Mouse (Mus musculus) forebrain, postnatal 0 days (tissue): ENCODE data around the gene Cchcr1. TPM values are rescaled to one million over a fixed set of nuclear protein-coding genes. Genes with fewer than 3 reads are reported as not detected.
A peak's percentile ranks its signal among the peaks of the same experiment; 100 is the strongest.

Experiments used
- ATAC-seq: fragments of 200-750 bp; cut with Nextera tagmentation; 2 replicates; pipeline ENCODE4 v1.8.0; 2017; ENCODE audit warnings: mild to moderate bottlenecking, moderate library complexity
- DNase-seq: peaks from one replicate; pipeline ENCODE4 v3.0.0-alpha.2; 2015
- H3K27ac ChIP-seq: fragments of 300-500 bp; sonication (generic); 2 replicates; pipeline ENCODE4 v1.5.1; 2014; ENCODE audit warnings: low read depth, mild to moderate bottlenecking, antibody characterized with exemption, low read length, moderate library complexity, mixed read lengths
- H3K27me3 ChIP-seq: fragments of 300-500 bp; sonication (generic); 2 replicates; pipeline ENCODE4 v1.6.1; 2014; ENCODE audit warnings: mild to moderate bottlenecking, low read length, mixed read lengths; ENCODE audit not compliant: insufficient read depth
- H3K36me3 ChIP-seq: fragments of 300-500 bp; sonication (generic); 2 replicates; pipeline ENCODE4 v1.6.1; 2014; ENCODE audit warnings: mild to moderate bottlenecking, moderate library complexity; ENCODE audit not compliant: insufficient read depth
- H3K4me1 ChIP-seq: fragments of 300-500 bp; sonication (generic); 2 replicates; pipeline ENCODE4 v1.6.1; 2014; ENCODE audit warnings: antibody characterized with exemption; ENCODE audit not compliant: insufficient read depth
- H3K4me2 ChIP-seq: fragments of 300-500 bp; sonication (generic); 2 replicates; pipeline ENCODE4 v1.6.1; 2014; ENCODE audit warnings: low read depth, mild to moderate bottlenecking, moderate library complexity
- H3K4me3 ChIP-seq: fragments of 300-500 bp; sonication (generic); 2 replicates; pipeline ENCODE4 v1.5.1; 2014; ENCODE audit warnings: low read depth, low read length, mixed read lengths
- H3K9ac ChIP-seq: fragments of 300-500 bp; sonication (generic); 2 replicates; pipeline ENCODE4 v1.6.1; 2014; ENCODE audit warnings: mild to moderate bottlenecking
- H3K9me3 ChIP-seq: fragments of 300-500 bp; sonication (generic); 2 replicates; pipeline ENCODE4 v1.6.1; 2016; ENCODE audit warnings: low read length
- CTCF ChIP-seq: sonication (generic); IDR thresholded peaks from 2 replicates; pipeline ENCODE4 v1.5.1; 2016; ENCODE audit warnings: antibody characterized with exemption, control low read depth, low read depth
- WGBS: fragments of 180-500 bp; shearing (Covaris S2); extraction: QIAGEN DNeasy Blood & Tissue Kit; methylation state at CpG from one replicate; pipeline ENCODE4 v1.1.7; 2014; 5-methylcytosine and 5-hydroxymethylcytosine counted together
- polyA plus RNA-seq: library from polyadenylated mRNA; unstranded; fragments of >200 nt; fragmentation: Nextera tagmentation; extraction: Ambion mirVana; gene quantifications from 2 replicates; pipeline ENCODE4 v1.2.1, GENCODE M21; 2015
- total RNA-seq: library from RNA; depleted of rRNA; stranded (reverse); fragments of >200 nt; gene quantifications from 2 replicates; pipeline ENCODE4 v1.2.3, GENCODE M21; 2014

The Cchcr1 gene
- total and polyA plus RNA-seq, 2 experiments from 2014 or later = 2.5 to 9.6 TPM

- Histone ChIP-seq H3K27ac (no peak overlapping the region), H3K4me1 (no peaks in the 10 kb centered on the region; the same call in 1 of the 2 replicates), H3K36me3 (no peaks in the 10 kb centered on the region), H3K27me3 (no peaks in the 10 kb centered on the region), H3K9me3 (no peaks in the 10 kb centered on the region), H3K4me2 (no peak overlapping the region), H3K4me3 (no peak overlapping the region), H3K9ac (no peak overlapping the region)
- DNase-seq (no peak), ATAC-seq (no peak)
- 75% methylated on average over 6 of the region's 6 CpGs for WGBS
- no peak for TF ChIP-seq CTCF
Measured at GRCm38 (mm10) chr17:35514756-35515155, 2.1 kb upstream of the Cchcr1 start.

- ATAC-seq (peak; percentile 50), DNase-seq (peak; percentile 58)
- Histone ChIP-seq H3K27ac (no peak overlapping the region), H3K27me3 (no peaks in the 10 kb centered on the region), H3K9ac (peak overlapping the region; percentile 55), H3K36me3 (no peaks in the 10 kb centered on the region), H3K4me2 (peak overlapping the region; percentile 88), H3K4me3 (peak overlapping the region; percentile 53), H3K4me1 (no peaks in the 10 kb centered on the region; the same call in 1 of the 2 replicates), H3K9me3 (no peaks in the 10 kb centered on the region)
- no peak for TF ChIP-seq CTCF
- 5% methylated on average over 25 of the region's 25 CpGs for WGBS
Measured at GRCm38 (mm10) chr17:35515911-35516640, 824 bp upstream of the Cchcr1 start.

GRCm38 (mm10) chr17:35517526-35517925 is 626 bp downstream of the Cchcr1 start:
- H3K36me3 ChIP-seq = no peaks in the 10 kb centered on the region
- peak overlapping the region; percentile 88 for H3K4me2 ChIP-seq
- 8% methylated on average over 12 of the region's 12 CpGs for WGBS
- H3K9ac ChIP-seq = peak overlapping the region; percentile 37
- H3K27ac ChIP-seq = no peak overlapping the region
- H3K9me3 ChIP-seq = no peaks in the 10 kb centered on the region
- H3K4me1 ChIP-seq = no peaks in the 10 kb centered on the region; the same call in 1 of the 2 replicates
- ATAC-seq = no peak
- no peak for TF ChIP-seq CTCF
- H3K4me3 ChIP-seq = peak overlapping the region; percentile 53
- DNase-seq = no peak
- H3K27me3 ChIP-seq = no peaks in the 10 kb centered on the region

GRCm38 (mm10) chr17:35524354-35524753 is 7.5 kb downstream of the Cchcr1 start:
- no peaks in the 10 kb centered on the region for H3K36me3 ChIP-seq
- H3K4me2 ChIP-seq = no peak overlapping the region
- no peak overlapping the region for H3K9ac ChIP-seq
- 83% methylated on average over 9 of the region's 9 CpGs for WGBS
- H3K27ac ChIP-seq = no peak overlapping the region
- no peak overlapping the region for H3K4me3 ChIP-seq
- DNase-seq (no peak), ATAC-seq (no peak)
- no peak for TF ChIP-seq CTCF
- H3K27me3 ChIP-seq = no peaks in the 10 kb centered on the region
- no peaks in the 10 kb centered on the region for H3K4me1 ChIP-seq
- H3K9me3 ChIP-seq = no peaks in the 10 kb centered on the region

- Histone ChIP-seq H3K9me3 (no peaks in the 10 kb centered on the region), H3K27ac (no peak overlapping the region), H3K4me3 (no peak overlapping the region), H3K36me3 (no peaks in the 10 kb centered on the region), H3K4me2 (no peak overlapping the region), H3K27me3 (no peaks in the 10 kb centered on the region), H3K4me1 (no peaks in the 10 kb centered on the region), H3K9ac (no peak overlapping the region)
- no peak for DNase-seq
- no peak for ATAC-seq
- 87% methylated on average over 8 of the region's 8 CpGs for WGBS
- TF ChIP-seq CTCF = no peak
Measured at GRCm38 (mm10) chr17:35526644-35527043, 9.7 kb downstream of the Cchcr1 start.

- TF ChIP-seq CTCF = no peak
- no peak overlapping the region for H3K4me3 ChIP-seq
- ATAC-seq = no peak
- no peak overlapping the region for H3K4me2 ChIP-seq
- no peaks in the 10 kb centered on the region for H3K36me3 ChIP-seq
- no peak overlapping the region for H3K27ac ChIP-seq
- 25% methylated on average over 3 of the region's 3 CpGs for WGBS
- no peak for DNase-seq
- H3K4me1 ChIP-seq = no peaks in the 10 kb centered on the region
- no peak overlapping the region for H3K9ac ChIP-seq
- H3K9me3 ChIP-seq = no peaks in the 10 kb centered on the region
- H3K27me3 ChIP-seq = no peaks in the 10 kb centered on the region
Measured at GRCm38 (mm10) chr17:35532360-35532759, 15.5 kb downstream of the Cchcr1 start.

- no peak within 1 kb of the TSS for H3K9ac ChIP-seq
- H3K27me3 ChIP-seq = no peaks in the 10 kb centered on the region
- no peaks in the 10 kb centered on the region for H3K9me3 ChIP-seq
- H3K27ac ChIP-seq = no peak within 1 kb of the TSS
- ATAC-seq (no peak), DNase-seq (no peak)
- no peaks in the 10 kb centered on the region for H3K36me3 ChIP-seq
- H3K4me1 ChIP-seq = no peaks in the 10 kb centered on the region
- H3K4me2 ChIP-seq = no peak within 1 kb of the TSS
- TF ChIP-seq CTCF = no peak
- WGBS = 61% methylated on average over 7 of the region's 7 CpGs
- H3K4me3 ChIP-seq = no peak within 1 kb of the TSS
Measured at GRCm38 (mm10) chr17:35532901-35533300, 16.0 kb downstream of the Cchcr1 start, which contains the start of gene Psors1c2. Psors1c2 (plus strand) TSS chr17:35533201.
